Mouse (Mus musculus) liver, postnatal 0 days (tissue): ENCODE results near the gene Lsm8.

ENCODE experiments used
- CTCF ChIP-seq: sonication (generic); IDR thresholded peaks from 2 replicates; pipeline ENCODE4 v1.5.1; 2016; ENCODE audit warnings: antibody characterized with exemption, low read depth
- EP300 ChIP-seq: IDR thresholded peaks from 2 replicates; pipeline ENCODE4 v1.6.1; 2016; ENCODE audit warnings: antibody characterized with exemption, low read depth, mild to moderate bottlenecking

DNA sequence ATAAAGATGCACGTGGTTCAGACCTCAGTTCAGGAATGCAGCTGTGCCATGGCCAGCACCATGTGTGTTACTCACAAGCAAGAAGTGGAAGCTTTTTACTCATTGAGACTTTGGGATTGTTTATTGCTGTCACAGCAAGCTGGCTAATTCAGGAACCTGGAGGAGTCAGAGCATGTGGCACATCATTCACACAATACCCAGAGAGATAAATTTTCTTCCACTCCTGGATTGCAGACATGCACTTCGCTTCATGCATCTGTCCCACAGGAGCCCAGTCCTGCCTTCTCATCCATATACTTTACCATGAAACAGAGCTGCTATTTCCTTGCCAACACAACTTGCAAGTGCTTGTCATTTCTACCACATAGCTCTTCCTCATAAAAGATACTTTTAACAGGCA, 40.7 kb downstream of the Lsm8 start:
- TF ChIP-seq CTCF (no peak), EP300 (no peak)
